Mouse (Mus musculus) embryonic facial prominence, embryonic 12.5 days (tissue): ENCODE data around the gene Ptprn2. TPM values are rescaled to one million over a fixed set of nuclear protein-coding genes. Genes with fewer than 3 reads are reported as not detected.

ENCODE experiments used
- ATAC-seq: fragments of 200-750 bp; cut with Nextera tagmentation; 2 replicates; pipeline ENCODE4 v1.8.0; 2017; ENCODE audit not compliant: insufficient number of reproducible peaks, insufficient read depth, low FRiP score, low TSS enrichment
- H3K27ac ChIP-seq: fragments of 300-500 bp; sonication (generic); 2 replicates; pipeline ENCODE4 v1.5.1; 2016; ENCODE audit warnings: mild to moderate bottlenecking
- H3K27me3 ChIP-seq: fragments of 300-500 bp; sonication (generic); 2 replicates; pipeline ENCODE4 v1.6.1; 2016; ENCODE audit warnings: mild to moderate bottlenecking, moderate library complexity
- H3K36me3 ChIP-seq: fragments of 300-500 bp; sonication (generic); 2 replicates; pipeline ENCODE4 v1.6.1; 2016; ENCODE audit warnings: mild to moderate bottlenecking
- H3K4me1 ChIP-seq: fragments of 300-500 bp; sonication (generic); 2 replicates; pipeline ENCODE4 v1.6.1; 2016
- H3K4me2 ChIP-seq: fragments of 300-500 bp; sonication (generic); replicated peaks from 2 replicates; pipeline ENCODE4 v1.6.1; 2016; ENCODE audit warnings: mild to moderate bottlenecking, moderate library complexity
- H3K4me3 ChIP-seq: fragments of 300-500 bp; sonication (generic); 2 replicates; pipeline ENCODE4 v1.5.1; 2016; ENCODE audit warnings: mild to moderate bottlenecking
- H3K9ac ChIP-seq: fragments of 300-500 bp; sonication (generic); 2 replicates; pipeline ENCODE4 v1.6.1; 2016; ENCODE audit warnings: mild to moderate bottlenecking, moderate library complexity
- H3K9me3 ChIP-seq: fragments of 300-500 bp; sonication (generic); 2 replicates; pipeline ENCODE4 v1.6.1; 2016; ENCODE audit warnings: mild to moderate bottlenecking, moderate library complexity
- WGBS: fragments of 180-500 bp; shearing (Covaris S2); methylation state at CpG from one replicate; pipeline ENCODE4 v1.1.7; 2016; 5-methylcytosine and 5-hydroxymethylcytosine counted together
- polyA plus RNA-seq: library from polyadenylated mRNA; unstranded; fragments of >200 nt; fragmentation: Nextera tagmentation; extraction: Ambion mirVana; gene quantifications from 2 replicates; pipeline ENCODE4 v1.2.1, GENCODE M21; 2016

Gene Ptprn2
- polyA plus RNA-seq, 1 experiment from 2014 or later, result 0.90 TPM

DNA sequence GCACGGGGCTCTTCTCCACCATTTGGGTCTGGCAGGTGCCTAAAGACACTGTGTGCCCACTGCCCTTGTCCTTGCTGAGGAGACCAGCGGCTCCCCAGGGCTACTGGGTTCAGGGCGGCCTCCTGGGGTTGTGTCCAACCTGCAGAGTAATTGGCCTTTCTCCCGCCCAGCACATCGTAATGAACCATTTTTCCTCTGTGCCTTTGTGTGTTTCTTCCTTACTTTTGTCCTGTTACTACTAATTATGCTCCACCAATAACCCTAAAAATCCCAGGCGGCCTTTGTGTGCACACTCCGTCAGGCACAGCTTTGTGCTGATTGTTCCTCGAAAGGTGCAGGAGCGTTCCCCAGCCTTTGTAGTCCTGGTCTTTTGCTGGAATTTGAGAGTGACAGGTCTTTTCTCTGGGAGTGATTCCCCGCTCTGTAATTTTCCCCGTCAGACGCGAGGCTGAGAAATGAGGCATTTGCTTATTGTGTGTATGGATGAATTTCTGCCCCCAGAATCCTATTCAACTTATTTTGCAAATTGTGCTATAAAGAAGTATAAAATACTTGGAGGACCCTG, 690.8 kb downstream of the Ptprn2 start:
- Histone ChIP-seq H3K9me3 (no peaks in the 10 kb centered on the region), H3K36me3 (no peaks in the 10 kb centered on the region), H3K4me1 (peaks cover 22% of the 10 kb centered on the region), H3K4me2 (no peak overlapping the region), H3K27me3 (peaks cover 3% of the 10 kb centered on the region; the same call in 1 of the 2 replicates), H3K9ac (no peak overlapping the region), H3K27ac (no peak overlapping the region), H3K4me3 (no peak overlapping the region)
- no peak for ATAC-seq
- 62% methylated on average over 13 of the region's 13 CpGs for WGBS

GRCm38 (mm10) chr12:117187167-117187566, 701.6 kb downstream of the Ptprn2 start:
- Histone ChIP-seq H3K9me3 (no peaks in the 10 kb centered on the region; the same call in 1 of the 2 replicates), H3K4me2 (no peak overlapping the region), H3K4me1 (no peaks in the 10 kb centered on the region), H3K27ac (no peak overlapping the region), H3K36me3 (no peaks in the 10 kb centered on the region), H3K9ac (no peak overlapping the region), H3K27me3 (no peaks in the 10 kb centered on the region), H3K4me3 (no peak overlapping the region)
- ATAC-seq, result no peak
- WGBS, result 77% methylated on average over 3 of the region's 3 CpGs

GRCm38 (mm10) chr12:117192001-117192400, 706.5 kb downstream of the Ptprn2 start:
- ATAC-seq, result no peak
- no peaks in the 10 kb centered on the region for H3K27me3 ChIP-seq
- H3K4me3 ChIP-seq, result no peak overlapping the region
- H3K4me2 ChIP-seq, result no peak overlapping the region
- no peaks in the 10 kb centered on the region for H3K36me3 ChIP-seq
- no peak overlapping the region for H3K9ac ChIP-seq
- WGBS, result 75% methylated on average over 4 of the region's 4 CpGs
- H3K4me1 ChIP-seq, result peaks cover 9% of the 10 kb centered on the region
- H3K27ac ChIP-seq, result no peak overlapping the region
- H3K9me3 ChIP-seq, result no peaks in the 10 kb centered on the region; the same call in 1 of the 2 replicates

DNA sequence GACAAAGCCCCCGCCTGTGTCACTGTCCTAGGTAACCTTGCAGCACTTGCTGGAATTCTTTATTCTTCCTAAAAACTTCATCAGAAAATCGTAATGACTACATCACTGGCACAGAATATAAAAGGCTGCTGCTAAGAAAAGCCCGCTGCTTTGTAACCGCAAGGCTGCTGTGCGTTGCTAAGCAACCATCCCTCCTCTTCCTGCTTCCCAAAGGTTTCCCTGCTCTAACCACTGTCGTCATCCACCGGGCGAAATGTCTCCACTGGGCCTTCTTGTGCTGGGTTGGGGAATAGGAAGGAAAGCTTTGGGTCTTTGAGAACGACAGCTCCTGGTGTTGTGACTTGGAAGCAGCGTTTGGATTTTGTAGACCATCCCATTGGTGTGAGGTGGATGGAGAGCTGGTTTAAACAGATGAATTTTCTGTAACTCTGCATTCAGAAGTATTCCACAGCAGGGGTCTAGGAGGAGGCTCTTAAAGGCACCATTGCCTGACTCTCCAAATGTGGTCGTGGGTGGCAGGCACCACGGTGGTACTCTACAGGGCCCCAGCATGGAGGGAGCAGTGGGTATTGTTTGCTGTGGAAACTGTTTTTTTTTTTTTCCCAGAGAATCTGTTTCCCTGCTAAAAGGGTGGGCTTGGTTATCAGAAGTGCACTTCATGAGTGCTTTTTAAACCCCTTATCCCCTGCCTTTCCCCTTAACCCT, 711.4 kb downstream of the Ptprn2 start:
- peaks cover 19% of the 10 kb centered on the region for H3K4me1 ChIP-seq
- no peak overlapping the region for H3K9ac ChIP-seq
- no peak overlapping the region for H3K27ac ChIP-seq
- peak overlapping the region; percentile 25; the same call in 1 of the 2 replicates for H3K4me2 ChIP-seq
- 8% methylated on average over 12 of the region's 12 CpGs for WGBS
- H3K4me3 ChIP-seq, result no peak overlapping the region
- H3K9me3 ChIP-seq, result no peaks in the 10 kb centered on the region
- peak; percentile 62 for ATAC-seq
- no peaks in the 10 kb centered on the region for H3K36me3 ChIP-seq
- no peaks in the 10 kb centered on the region for H3K27me3 ChIP-seq

DNA sequence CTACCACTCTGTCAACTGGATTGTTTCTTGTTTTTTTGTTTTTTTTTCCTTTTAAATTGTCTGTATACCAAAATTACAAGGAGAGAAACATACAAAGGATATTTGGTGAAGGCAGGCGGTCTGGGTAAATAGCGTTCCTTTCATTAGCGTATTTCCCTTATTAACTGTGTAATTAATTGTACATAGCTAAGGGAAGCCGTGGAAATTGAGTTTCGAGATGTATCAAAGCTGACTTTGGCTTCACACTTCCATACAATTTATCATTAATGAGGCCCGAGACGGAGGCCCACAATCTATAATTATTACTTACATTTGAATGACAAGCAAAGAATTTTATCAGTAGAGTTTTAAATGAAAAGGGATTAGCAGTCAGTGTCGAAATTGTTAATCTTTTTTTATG, 712.6 kb downstream of the Ptprn2 start:
- Histone ChIP-seq H3K4me3 (no peak overlapping the region), H3K4me2 (no peak overlapping the region), H3K9me3 (no peaks in the 10 kb centered on the region), H3K27me3 (no peaks in the 10 kb centered on the region), H3K4me1 (peaks cover 19% of the 10 kb centered on the region), H3K36me3 (no peaks in the 10 kb centered on the region), H3K9ac (no peak overlapping the region), H3K27ac (no peak overlapping the region)
- WGBS, result 80% methylated on average over 8 of the region's 8 CpGs
- ATAC-seq, result no peak

DNA sequence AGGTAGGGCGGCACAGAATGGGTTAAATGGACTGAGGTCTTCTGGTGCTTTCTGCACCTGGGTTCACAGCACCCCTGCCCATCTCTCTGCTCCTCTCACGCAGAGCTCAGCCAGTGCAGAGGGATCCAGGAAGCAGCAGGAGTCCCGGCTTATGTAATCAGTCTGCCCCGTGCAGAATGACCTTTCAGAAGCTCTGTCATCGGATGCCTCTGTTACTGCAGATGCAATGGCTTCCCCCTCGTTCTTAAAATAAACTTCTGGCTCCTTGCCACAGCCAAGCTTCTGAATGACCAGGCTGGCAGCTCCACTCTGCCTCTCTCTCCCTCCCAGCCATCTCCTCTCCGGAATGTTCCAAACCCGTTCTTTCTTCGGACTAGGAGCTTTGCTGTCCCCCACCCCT, 714.6 kb downstream of the Ptprn2 start:
- no peak overlapping the region for H3K27ac ChIP-seq
- peaks cover 19% of the 10 kb centered on the region for H3K4me1 ChIP-seq
- H3K9me3 ChIP-seq, result no peaks in the 10 kb centered on the region
- no peak overlapping the region for H3K4me2 ChIP-seq
- no peaks in the 10 kb centered on the region for H3K27me3 ChIP-seq
- H3K4me3 ChIP-seq, result no peak overlapping the region
- H3K9ac ChIP-seq, result no peak overlapping the region
- H3K36me3 ChIP-seq, result no peaks in the 10 kb centered on the region
- 17% methylated on average over 9 of the region's 9 CpGs for WGBS
- no peak; the same call in 1 of the 2 replicates for ATAC-seq

- Histone ChIP-seq H3K4me1 (peaks cover 19% of the 10 kb centered on the region), H3K27me3 (no peaks in the 10 kb centered on the region), H3K36me3 (no peaks in the 10 kb centered on the region), H3K9ac (no peak overlapping the region), H3K4me2 (no peak overlapping the region), H3K4me3 (no peak overlapping the region), H3K27ac (no peak overlapping the region), H3K9me3 (no peaks in the 10 kb centered on the region)
- WGBS, result 51% methylated on average over 5 of the region's 5 CpGs
- no peak for ATAC-seq
Measured at GRCm38 (mm10) chr12:117200590-117200989, 715.1 kb downstream of the Ptprn2 start.

- no peak overlapping the region for H3K4me2 ChIP-seq
- no peak overlapping the region for H3K27ac ChIP-seq
- no peaks in the 10 kb centered on the region for H3K27me3 ChIP-seq
- H3K4me3 ChIP-seq, result no peak overlapping the region
- H3K4me1 ChIP-seq, result peaks cover 9% of the 10 kb centered on the region; the same call in 1 of the 2 replicates
- no peaks in the 10 kb centered on the region for H3K36me3 ChIP-seq
- 35% methylated on average over 7 of the region's 7 CpGs for WGBS
- no peaks in the 10 kb centered on the region for H3K9me3 ChIP-seq
- ATAC-seq, result no peak
- no peak overlapping the region for H3K9ac ChIP-seq
Measured at GRCm38 (mm10) chr12:117203506-117203905, 718.0 kb downstream of the Ptprn2 start.

- ATAC-seq, result no peak
- Histone ChIP-seq H3K4me2 (no peak overlapping the region), H3K27ac (no peak overlapping the region), H3K36me3 (no peaks in the 10 kb centered on the region), H3K27me3 (no peaks in the 10 kb centered on the region), H3K9ac (no peak overlapping the region), H3K9me3 (no peaks in the 10 kb centered on the region), H3K4me1 (peaks cover 8% of the 10 kb centered on the region; the same call in 1 of the 2 replicates), H3K4me3 (no peak overlapping the region)
Measured at GRCm38 (mm10) chr12:117204905-117205304, 719.4 kb downstream of the Ptprn2 start.

GRCm38 (mm10) chr12:117207421-117208120, 722.1 kb downstream of the Ptprn2 start:
- Histone ChIP-seq H3K9ac (no peak overlapping the region), H3K9me3 (no peaks in the 10 kb centered on the region), H3K4me2 (no peak overlapping the region), H3K36me3 (no peaks in the 10 kb centered on the region), H3K4me1 (no peaks in the 10 kb centered on the region), H3K4me3 (no peak overlapping the region), H3K27ac (no peak overlapping the region), H3K27me3 (no peaks in the 10 kb centered on the region)
- ATAC-seq, result no peak
- WGBS, result 66% methylated on average over 4 of the region's 4 CpGs

- 88% methylated on average over 4 of the region's 4 CpGs for WGBS
- ATAC-seq, result no peak
- no peaks in the 10 kb centered on the region for H3K9me3 ChIP-seq
- no peak overlapping the region for H3K4me2 ChIP-seq
- no peaks in the 10 kb centered on the region for H3K36me3 ChIP-seq
- no peaks in the 10 kb centered on the region for H3K4me1 ChIP-seq
- H3K27ac ChIP-seq, result no peak overlapping the region
- no peaks in the 10 kb centered on the region for H3K27me3 ChIP-seq
- H3K9ac ChIP-seq, result no peak overlapping the region
- H3K4me3 ChIP-seq, result no peak overlapping the region
Measured at GRCm38 (mm10) chr12:117210467-117210866, 724.9 kb downstream of the Ptprn2 start.

DNA sequence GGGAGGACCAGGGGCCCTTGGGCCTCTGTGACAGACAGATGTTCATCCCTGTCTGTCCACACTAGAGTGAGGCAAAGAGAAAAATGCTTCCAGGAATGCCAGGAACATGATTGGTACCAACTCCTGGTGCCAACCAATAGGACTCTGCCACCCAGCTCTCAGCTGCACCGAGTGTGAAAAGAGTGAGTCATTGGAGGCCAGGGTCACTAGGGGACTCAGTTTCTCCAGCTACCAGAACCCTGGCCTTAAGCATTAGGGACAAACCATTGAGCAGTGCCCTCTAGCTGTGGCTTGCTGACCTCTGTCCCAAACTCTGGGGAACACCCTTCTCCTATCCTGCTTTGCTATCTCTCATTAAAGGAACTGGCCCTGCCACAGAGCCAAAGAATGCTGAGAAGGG, 728.0 kb downstream of the Ptprn2 start:
- WGBS, result 52% methylated on average over 1 of the region's 1 CpGs
- Histone ChIP-seq H3K36me3 (no peaks in the 10 kb centered on the region), H3K27me3 (no peaks in the 10 kb centered on the region), H3K4me3 (no peak overlapping the region), H3K9me3 (no peaks in the 10 kb centered on the region), H3K4me2 (no peak overlapping the region), H3K27ac (no peak overlapping the region), H3K9ac (no peak overlapping the region), H3K4me1 (no peaks in the 10 kb centered on the region)
- ATAC-seq, result no peak
